Mouse (Mus musculus) adrenal gland, adult 18-20 months (tissue): ENCODE data around the gene Gramd4. TPM values are rescaled to one million over a fixed set of nuclear protein-coding genes. Genes with fewer than 3 reads are reported as not detected.

Source experiments
- DNase-seq, 2 experiments: peaks; one replicate each; pipeline ENCODE4 v3.0.0; 2021 to 2022; ENCODE audit warnings: low spot score in 2 of 2
- total RNA-seq, 2 experiments: library from RNA; stranded (reverse); gene quantifications; 1 replicate in 1 of 2; 2 replicates in 1 of 2; pipeline ENCODE4 v1.2.3; 2021

The Gramd4 gene
- total RNA-seq, 2 experiments from 2014 or later: 12.7 to 14.6 TPM

GRCm38 (mm10) chr15:86069011-86069791, 11.7 kb downstream of the Gramd4 start:
- no peak for DNase-seq

GRCm38 (mm10) chr15:86070368-86070767, 12.9 kb downstream of the Gramd4 start:
- DNase-seq: no peak

GRCm38 (mm10) chr15:86071166-86071565, 13.7 kb downstream of the Gramd4 start:
- DNase-seq: no peak

GRCm38 (mm10) chr15:86074171-86074937, 16.9 kb downstream of the Gramd4 start:
- DNase-seq: no peak

GRCm38 (mm10) chr15:86075305-86076047, 18.0 kb downstream of the Gramd4 start:
- no peak for DNase-seq

GRCm38 (mm10) chr15:86076048-86076315, 18.5 kb downstream of the Gramd4 start:
- DNase-seq: no peak

GRCm38 (mm10) chr15:86076378-86076777, 18.9 kb downstream of the Gramd4 start:
- no peak for DNase-seq

GRCm38 (mm10) chr15:86077934-86078333, 20.4 kb downstream of the Gramd4 start:
- no peak for DNase-seq

- DNase-seq: no peak
Observed at GRCm38 (mm10) chr15:86078481-86079216, 21.2 kb downstream of the Gramd4 start.

- no peak for DNase-seq
Observed at GRCm38 (mm10) chr15:86079467-86079866, 22.0 kb downstream of the Gramd4 start.

- no peak for DNase-seq
Observed at GRCm38 (mm10) chr15:86079876-86080275, 22.4 kb downstream of the Gramd4 start.

GRCm38 (mm10) chr15:86080408-86080807, 22.9 kb downstream of the Gramd4 start:
- DNase-seq: no peak

- DNase-seq: no peak
Observed at GRCm38 (mm10) chr15:86081654-86082053, 24.2 kb downstream of the Gramd4 start.

- no peak for DNase-seq
Observed at GRCm38 (mm10) chr15:86082551-86082961, 25.1 kb downstream of the Gramd4 start.

GRCm38 (mm10) chr15:86083261-86083741, 25.8 kb downstream of the Gramd4 start:
- no peak for DNase-seq

- DNase-seq: peak; percentile 44 to 52
Observed at GRCm38 (mm10) chr15:86085301-86086225, 28.1 kb downstream of the Gramd4 start.

- DNase-seq: peak in 1 of 2 experiments; percentile 34
Observed at GRCm38 (mm10) chr15:86086291-86086706, 28.8 kb downstream of the Gramd4 start.

GRCm38 (mm10) chr15:86087591-86088149, 30.2 kb downstream of the Gramd4 start:
- DNase-seq: no peak

GRCm38 (mm10) chr15:86088266-86088790, 30.8 kb downstream of the Gramd4 start:
- DNase-seq: no peak
